Mouse (Mus musculus): ENCODE measurements around the gene Agbl5.

Gene Agbl5

GRCm38 (mm10) chr5:30887858-30888336 is 597 bp upstream of the Agbl5 start:
- DNase-seq: peak; percentile 90 to 95

- no peak for DNase-seq
Measured at GRCm38 (mm10) chr5:30889088-30889754, 727 bp downstream of the Agbl5 start.

GRCm38 (mm10) chr5:30890375-30890774 is 1.9 kb downstream of the Agbl5 start:
- DNase-seq: no peak

- no peak for DNase-seq
Measured at GRCm38 (mm10) chr5:30901860-30902259, 13.4 kb downstream of the Agbl5 start.

- DNase-seq: peak; percentile 93
Measured at GRCm38 (mm10) chr5:30907413-30908059, 19.0 kb downstream of the Agbl5 start, which contains the start of gene Ost4. TSS of gene Ost4 (minus strand) at chr5:30907788.

GRCm38 (mm10) chr5:30908426-30909299 is 20.2 kb downstream of the Agbl5 start:
- DNase-seq: no peak

- no peak for DNase-seq
Measured at GRCm38 (mm10) chr5:30909300-30909659, 20.8 kb downstream of the Agbl5 start.

GRCm38 (mm10) chr5:30909863-30910262 is 21.4 kb downstream of the Agbl5 start:
- no peak for DNase-seq

GRCm38 (mm10) chr5:30910481-30910880 is 22.0 kb downstream of the Agbl5 start:
- DNase-seq: no peak

GRCm38 (mm10) chr5:30912156-30912555 is 23.7 kb downstream of the Agbl5 start:
- DNase-seq: no peak

- no peak for DNase-seq
Measured at GRCm38 (mm10) chr5:30913060-30913841, 24.8 kb downstream of the Agbl5 start, which contains the start of gene Emilin1. TSS of gene Emilin1 (plus strand) at chr5:30913402.

GRCm38 (mm10) chr5:30914101-30914635 is 25.7 kb downstream of the Agbl5 start:
- DNase-seq: no peak

- DNase-seq: no peak
Measured at GRCm38 (mm10) chr5:30914849-30915248, 26.4 kb downstream of the Agbl5 start.

GRCm38 (mm10) chr5:30915456-30915855 is 27.0 kb downstream of the Agbl5 start:
- no peak for DNase-seq

GRCm38 (mm10) chr5:30915974-30916433 is 27.5 kb downstream of the Agbl5 start:
- peak; percentile 78 to 81 for DNase-seq

GRCm38 (mm10) chr5:30916841-30917240 is 28.3 kb downstream of the Agbl5 start:
- DNase-seq: no peak

- DNase-seq: no peak
Measured at GRCm38 (mm10) chr5:30917348-30917747, 28.9 kb downstream of the Agbl5 start.

- DNase-seq: no peak
Measured at GRCm38 (mm10) chr5:30917891-30918670, 29.6 kb downstream of the Agbl5 start.

GRCm38 (mm10) chr5:30918691-30919090 is 30.2 kb downstream of the Agbl5 start:
- no peak for DNase-seq

- no peak for DNase-seq
Measured at GRCm38 (mm10) chr5:30919831-30920614, 31.5 kb downstream of the Agbl5 start.
